Mouse (Mus musculus) megakaryocyte progenitor cell, adult 5-6 weeks (primary cell): Measurements from ENCODE around the gene Adamtsl5. TPM values are rescaled to one million over a fixed set of nuclear protein-coding genes. Genes with fewer than 3 reads are reported as not detected.
"Not testable (repeated sequence)": the region's sequence is repeated elsewhere in the genome, so short reads cannot be mapped to it uniquely, and the experiment has no call there.

Experiments used
- ATAC-seq: replicated peaks from 2 replicates; pipeline ENCODE4 v1.8.0; 2016; ENCODE audit warnings: mild to moderate bottlenecking, moderate TSS enrichment, inconsistent platforms; ENCODE audit not compliant: poor library complexity
- total RNA-seq, 2 experiments: library from RNA; stranded (forward) in 1 of 2; stranded (reverse) in 1 of 2; fragments of 157-497, 149-512 nt in 1 of 2; fragments of 200-1000 nt in 1 of 2; gene quantifications; 2 replicates each; pipeline versions ENCODE4 v1.2.3 to v1.2.4; 2015 to 2017

Adamtsl5 gene
- total RNA-seq, 2 experiments from 2014 or later, result 0.25 to 0.46 TPM

DNA sequence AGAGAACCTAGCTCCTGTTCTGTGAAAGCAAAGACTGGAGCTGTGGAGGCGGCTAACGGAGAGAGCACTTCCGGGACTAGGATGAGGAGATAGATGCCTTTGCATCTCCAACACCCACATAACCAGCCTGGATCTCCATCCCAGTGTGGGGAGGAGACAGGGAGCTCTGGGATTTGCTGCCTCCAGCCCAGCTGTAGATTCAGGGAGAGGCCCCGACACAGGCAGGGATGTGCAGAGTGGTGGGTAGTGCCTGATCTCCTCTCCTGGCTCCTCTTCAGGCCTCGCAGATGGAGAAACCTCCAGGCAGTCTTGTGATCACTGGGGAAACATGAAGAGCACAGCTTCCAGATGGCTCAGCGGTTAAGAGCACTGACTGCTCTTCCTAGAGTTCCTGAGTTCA is 24.5 kb upstream of the Adamtsl5 start:
- no peak for ATAC-seq

DNA sequence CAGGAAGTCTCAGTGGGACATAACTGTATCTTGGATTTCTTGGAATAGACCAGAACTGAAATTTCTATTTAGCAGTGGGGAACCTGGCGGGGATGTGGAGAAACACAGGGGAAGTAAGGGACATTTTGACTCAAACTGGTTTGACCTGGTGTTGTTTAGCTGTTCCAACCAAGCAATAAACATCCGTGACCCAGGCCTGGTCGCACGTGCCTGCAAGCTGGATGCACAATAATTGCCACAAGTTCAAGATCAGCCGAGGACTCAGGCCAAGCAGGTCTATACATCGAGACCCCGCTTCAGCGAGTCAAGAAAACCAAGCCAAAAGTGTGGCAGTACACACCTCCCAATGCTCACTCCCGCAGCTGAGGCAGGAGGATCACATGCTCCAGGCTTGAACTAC is 23.8 kb upstream of the Adamtsl5 start:
- ATAC-seq, result no peak

DNA sequence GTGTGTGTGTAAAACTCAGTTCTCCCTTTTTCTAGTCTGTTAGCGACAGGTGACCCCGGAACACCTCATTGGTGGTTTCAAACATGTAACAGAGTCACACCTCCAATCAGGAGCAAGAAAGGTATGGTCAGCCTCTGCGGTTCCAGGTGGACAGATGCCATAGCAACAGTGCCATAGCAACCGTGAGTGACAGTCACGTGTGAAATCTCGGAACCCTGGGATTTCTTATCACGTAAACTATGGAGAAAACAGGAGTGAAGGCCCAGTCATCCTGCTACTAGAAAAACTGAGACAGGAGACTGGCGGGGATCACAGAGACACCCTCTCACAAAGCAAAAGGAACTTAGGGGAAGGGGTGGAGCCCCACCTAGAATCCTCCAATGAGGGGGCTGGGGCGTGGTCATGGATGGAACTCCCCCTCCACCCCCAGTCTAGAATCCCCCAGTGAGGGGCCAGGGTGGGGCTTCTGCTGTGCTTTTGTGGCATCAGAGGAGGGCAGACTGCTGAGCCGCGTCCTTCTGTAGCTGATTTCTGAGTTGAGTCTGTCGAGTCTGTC is 23.3 kb upstream of the Adamtsl5 start:
- no peak for ATAC-seq

DNA sequence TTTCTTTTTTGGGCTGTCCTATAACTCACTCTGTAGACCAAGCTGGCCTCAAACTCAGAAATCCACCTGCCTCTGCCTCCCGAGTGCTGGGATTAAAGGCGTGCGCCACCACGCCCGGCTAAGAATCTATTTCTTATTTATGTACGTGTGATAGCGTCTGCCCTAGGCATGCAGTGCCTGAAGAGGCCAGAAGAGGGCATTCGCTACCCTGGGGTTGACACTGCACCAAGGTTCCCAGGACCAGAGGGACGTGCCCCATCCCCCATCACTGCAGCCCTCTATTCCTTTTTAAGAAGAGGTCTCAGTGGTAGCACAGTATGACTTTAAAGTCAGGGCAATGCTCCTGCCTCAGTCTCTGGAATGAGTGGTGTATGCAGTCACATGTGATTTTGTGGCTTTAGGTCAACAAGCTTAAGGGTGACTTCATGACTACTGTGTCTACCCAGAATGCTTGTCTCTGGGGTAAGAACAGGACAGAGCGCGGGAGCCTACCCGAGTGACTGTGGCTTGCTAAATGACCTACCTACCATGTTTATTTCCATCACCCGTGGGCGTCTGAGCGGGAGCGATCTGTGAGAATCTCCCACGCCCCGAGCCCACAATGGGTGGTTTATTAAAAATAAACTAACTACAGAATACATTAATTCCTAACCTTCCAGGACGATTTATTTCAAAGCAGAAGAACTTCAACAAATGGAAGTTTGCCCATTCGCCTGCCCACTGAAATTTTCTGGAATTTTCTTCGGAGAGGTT is 22.0 kb upstream of the Adamtsl5 start:
- peak; percentile 42 for ATAC-seq

DNA sequence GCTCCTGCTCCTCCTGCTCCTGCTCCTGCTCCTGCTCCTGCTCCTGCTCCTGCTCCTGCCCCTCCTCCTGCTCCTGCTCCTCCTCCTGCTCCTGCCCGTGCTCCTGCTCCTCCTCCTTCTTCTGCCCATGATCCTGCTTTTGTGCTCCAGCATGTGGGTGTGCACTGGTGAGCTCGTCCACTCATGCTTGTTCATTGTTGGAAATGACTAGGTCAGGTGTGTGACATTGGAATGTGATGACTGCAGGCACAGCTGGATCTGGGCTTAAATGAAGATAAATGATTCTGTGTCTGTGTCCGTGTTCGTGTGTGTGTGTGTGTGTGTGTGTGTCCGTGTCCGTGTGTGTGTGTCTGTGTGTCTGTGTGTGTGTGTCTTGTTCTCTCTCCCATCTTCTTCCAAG is 20.2 kb upstream of the Adamtsl5 start:
- peak; percentile 50 for ATAC-seq

DNA sequence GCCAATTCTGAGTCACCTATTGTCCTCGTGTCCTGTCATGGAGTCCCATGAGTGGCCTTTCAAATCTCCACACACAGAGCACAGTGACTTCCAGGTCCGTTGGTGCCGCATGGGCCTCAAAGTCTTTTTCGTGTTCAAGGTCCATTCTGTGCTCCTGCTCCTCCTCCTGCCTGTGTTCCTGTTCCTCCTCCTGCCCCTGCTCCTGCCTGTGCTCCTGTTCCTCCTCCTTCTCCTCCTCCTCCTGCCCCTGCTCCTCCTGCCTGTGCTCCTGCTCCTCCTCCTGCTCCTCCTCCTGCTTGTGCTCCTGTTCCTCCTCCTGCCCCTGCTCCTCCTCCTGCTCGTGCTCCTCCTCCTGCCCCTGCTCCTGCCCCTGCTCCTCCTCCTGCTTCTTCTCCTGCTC is 19.7 kb upstream of the Adamtsl5 start:
- ATAC-seq, result peak; percentile 47; the same call in 1 of the 2 replicates

DNA sequence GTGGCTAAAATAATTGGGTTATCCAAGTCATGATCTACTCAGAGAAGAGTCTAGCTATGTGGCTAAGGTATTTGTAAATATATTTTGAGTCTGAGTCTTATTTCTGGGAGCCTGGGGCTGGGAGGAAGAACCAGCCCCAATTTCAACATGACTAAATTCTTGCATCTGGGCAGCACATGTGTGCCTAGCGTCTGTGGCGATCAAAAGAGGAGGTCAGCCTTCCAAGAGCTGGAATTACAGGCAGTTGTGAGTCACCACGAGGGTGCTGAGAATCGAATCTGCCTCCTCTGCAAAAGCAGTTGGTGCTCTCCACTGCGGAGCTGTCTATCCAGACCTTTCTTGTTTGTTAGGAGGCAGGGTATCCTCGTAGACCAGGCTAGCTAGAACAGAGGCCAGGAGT is 17.5 kb upstream of the Adamtsl5 start:
- no peak for ATAC-seq

DNA sequence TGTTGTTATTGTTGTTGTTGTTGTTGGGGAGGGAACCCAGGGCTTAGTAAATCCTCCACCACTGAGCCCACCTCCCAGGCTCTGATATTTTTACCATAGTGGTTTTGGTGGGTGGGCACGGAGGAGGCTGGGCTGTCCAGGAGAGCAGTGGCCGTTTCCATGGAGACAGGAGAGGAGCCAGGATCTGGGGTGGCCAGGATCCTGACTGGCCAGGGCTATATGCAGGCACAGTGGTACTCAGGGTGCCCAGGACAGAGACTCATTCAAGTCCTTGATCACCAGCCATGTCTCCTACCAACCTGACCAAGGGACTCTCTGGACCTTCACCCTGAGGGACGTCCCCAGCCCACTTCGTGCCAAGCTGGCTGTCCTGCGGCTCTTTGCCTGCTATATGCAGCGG is 15.5 kb upstream of the Adamtsl5 start:
- no peak for ATAC-seq

DNA sequence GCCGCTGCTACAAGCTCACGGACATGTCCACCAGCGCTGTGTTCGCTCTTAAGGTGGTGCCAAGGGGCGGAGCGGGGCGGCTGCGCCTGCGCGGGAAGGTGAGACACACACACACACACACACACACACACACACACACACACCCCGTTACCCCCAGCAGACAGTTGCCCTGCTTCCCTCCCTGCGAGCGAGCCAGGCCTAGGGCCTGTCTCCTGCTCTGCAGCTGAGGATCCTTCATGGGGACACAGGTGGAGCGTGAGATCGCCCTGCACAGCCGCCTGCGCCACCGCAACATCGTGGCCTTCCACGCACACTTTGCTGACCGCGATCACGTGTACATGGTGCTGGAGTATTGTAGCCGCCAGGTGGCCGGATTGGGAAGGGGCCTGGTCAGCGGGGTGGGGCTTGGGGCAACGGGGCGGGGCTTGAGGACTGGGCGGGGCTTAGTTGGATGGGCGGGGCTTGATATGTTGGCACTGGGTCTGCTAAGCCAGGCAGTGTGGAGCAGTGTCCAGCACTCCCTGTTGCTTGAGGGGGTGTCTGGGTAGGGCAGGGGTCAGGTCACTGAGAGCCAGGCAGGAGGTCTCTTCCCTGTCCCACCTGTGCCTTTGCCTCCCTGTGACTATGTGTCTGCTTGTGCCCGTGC is 9.9 kb upstream of the Adamtsl5 start:
- ATAC-seq, result peak; percentile 32

DNA sequence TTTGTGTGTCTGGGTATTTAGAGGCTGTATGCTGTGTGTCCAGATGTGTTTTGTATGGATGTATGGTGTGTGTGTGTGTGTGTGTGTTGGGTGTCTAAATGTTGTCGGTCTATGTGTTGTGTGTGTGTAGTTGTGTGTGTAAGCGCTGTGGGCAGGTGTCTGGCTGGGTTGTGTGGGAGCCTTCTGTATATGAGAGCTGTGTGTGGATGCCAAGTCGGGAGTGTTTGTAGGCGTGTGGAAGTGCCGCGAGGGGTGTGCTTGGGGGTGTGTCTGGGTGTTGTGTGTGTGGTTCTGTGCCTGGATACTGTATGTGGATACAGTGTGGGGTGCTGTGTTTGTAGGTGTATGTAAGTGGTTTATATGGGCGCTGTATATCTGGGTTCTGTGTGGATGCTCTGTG is 9.1 kb upstream of the Adamtsl5 start:
- no peak for ATAC-seq

DNA sequence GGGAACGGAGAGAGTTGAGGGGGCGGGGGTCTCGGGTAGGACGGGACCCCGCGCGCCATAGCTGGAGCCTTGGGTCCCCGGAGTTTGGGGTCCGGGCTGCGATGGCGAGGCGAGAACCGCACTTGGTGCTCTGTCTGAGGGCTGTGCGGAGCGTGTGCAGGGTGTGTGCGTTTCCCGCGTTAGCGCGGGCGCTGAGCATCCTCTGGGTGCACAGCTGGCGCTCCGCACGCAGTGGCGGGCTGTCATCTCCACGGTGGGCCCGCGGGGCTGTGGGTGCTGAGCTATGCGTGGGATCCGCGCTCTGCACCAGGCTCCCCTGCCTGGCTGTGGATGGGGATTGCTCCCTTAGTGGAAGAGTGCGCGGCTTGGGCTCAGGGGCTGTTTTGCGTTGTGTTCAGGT is 8.5 kb upstream of the Adamtsl5 start:
- no peak for ATAC-seq

DNA sequence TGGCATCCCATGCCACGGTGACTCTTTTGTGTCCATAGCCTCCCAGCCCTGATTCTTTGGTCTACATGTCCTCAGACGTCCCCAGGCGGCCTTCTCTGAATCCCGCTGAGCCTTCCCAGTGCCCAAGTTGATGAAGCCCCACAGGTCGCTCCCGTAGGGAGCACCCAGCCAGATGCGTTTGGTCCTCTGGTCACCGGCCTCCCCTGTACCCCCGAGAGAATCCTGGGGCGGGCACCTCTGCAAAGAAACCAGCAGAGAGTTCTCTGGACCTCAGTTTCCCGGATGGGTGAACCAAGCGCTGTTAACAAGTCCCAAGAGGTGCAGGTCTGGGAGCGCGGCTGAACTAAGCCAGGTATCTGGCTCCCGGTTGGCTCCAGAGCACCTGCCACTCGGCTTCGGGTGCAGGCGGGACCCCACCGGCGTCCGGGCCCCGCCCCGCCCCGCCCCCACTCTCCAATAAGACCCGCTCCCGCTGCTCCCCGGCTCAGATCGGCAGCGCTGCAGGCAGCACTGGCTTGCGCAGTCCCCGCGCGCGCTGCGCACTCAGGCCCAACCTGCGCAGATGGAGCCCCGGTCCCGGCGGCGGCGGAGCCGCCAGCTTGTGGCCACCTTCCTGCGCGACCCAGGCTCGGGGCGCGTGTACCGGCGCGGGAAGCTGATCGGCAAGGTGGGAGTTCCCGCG is 7.9 kb upstream of the Adamtsl5 start, which contains the start of gene Plk5:
Plk5 (plus strand) TSS at position 459 of the 682 bp plus-strand sequence.
- ATAC-seq, result no peak

DNA sequence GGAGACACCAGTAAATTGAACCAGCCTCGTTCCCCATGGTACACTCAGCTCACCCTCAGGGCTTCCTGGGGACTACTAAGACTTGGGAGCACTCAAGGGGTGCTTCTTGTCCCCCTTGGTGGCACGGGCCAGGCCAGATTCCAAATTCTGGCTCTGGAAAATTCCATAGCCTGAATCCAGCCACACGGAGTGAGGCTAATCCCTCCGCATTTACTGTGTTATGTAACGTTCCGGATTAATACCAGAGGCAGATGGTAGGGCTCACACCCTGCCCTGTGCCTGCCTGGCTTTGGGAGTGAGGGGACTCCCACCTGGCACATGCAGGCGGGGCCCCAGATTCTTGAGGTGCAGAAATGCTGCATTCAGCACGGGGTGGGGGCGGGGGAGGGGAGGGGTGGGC is 7.2 kb upstream of the Adamtsl5 start:
- no peak for ATAC-seq

DNA sequence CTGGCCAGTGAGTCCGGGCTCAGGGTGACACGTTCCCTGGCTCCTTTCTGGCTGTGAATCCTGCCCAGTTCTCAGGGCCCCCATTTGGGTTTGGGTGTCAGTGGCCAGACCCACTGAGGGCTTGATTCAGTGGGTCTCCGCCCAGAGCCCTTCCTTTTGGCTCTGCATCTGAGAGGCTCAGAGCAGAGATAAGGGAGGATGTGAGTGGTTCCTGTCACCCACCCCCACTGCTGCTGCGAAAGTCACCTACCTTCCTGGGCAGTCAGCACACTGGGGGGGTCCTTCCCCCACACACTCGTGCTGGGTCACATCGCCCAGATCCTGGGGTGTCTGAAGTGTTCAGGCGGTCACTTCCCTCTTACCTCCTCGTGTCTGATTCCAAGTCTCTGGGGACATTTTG is 4.5 kb upstream of the Adamtsl5 start:
- no peak for ATAC-seq

DNA sequence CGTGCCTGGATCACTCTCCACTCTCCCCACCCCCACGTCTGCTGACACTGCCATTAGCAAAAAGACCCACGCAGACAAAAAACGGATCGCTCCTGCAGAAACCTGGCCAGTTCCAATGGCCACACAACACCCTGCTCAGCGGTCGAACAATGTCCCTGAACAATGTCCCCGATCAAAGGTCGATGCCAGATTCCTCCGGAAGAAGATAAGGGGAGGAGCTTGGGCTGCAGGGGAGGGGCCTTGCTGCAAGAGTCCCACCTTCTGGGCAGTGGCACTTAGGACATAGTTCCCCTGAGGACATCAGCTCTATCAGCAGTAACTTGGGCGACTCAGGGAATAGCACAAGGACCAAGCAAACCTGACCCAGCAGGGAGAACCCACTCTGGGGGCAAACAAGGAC is 3.7 kb upstream of the Adamtsl5 start:
- no peak for ATAC-seq

DNA sequence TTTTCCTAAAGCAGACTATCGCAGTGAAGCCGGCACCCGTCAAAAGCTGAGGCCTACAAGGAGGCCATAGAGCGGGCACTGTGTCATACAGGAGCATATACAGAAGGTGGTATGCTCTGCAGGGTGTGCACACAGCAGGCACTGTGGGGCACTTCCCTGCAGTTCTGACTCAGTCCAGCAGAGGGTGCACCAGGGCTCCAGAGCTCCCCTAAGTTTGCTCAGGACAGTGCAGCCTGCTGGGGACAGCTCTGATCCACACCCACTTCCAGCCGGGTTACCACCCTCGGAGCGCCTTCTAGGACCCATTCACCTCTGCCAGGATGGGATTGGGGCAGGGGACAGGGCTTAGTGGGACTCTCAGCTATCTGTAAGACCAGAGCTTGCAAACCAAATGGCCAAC is 2.1 kb upstream of the Adamtsl5 start:
- peak; percentile 92 for ATAC-seq

DNA sequence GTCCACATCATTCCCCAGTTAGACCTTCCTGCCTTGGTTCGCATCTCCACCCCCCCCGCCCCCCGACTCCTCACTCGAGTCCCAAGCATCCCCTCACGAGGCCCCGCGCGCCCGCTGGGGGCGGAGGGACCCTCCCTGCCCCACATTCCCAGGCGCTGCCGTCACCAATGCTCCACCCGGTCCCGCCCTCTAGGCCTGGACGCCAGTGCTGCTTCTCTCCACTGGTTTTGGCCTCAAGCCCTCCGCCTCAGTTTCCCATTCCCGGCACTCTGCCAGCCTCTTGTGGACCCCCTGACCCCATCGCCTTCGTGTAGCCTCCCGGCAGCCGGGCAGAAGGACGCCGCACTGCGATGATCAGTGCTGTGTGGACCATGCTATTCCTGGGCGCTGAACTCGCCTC is 769 bp upstream of the Adamtsl5 start:
- no peak for ATAC-seq

DNA sequence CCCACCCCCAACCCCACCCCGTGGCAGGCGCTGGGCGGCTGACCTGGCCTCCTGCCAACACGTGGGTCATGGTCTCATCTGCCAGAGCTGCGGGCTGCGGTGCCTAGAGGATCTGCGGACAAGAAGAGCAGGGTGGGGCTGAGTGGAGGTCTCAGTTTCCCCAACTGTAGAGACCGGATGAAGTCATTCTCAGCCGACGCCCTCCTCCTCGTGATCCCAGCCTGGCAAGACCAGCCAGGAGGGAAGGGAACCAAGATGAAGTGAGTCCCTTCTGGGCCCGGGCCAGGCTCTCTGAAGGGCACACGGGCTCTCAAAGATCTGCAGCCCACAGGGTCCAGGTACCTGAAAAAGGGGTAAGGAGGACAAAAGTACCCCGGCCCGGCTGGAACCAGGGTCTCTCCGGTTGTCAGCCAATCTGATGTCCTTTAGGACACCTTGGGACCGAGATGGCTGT is 671 bp downstream of the Adamtsl5 start:
- ATAC-seq, result no peak

DNA sequence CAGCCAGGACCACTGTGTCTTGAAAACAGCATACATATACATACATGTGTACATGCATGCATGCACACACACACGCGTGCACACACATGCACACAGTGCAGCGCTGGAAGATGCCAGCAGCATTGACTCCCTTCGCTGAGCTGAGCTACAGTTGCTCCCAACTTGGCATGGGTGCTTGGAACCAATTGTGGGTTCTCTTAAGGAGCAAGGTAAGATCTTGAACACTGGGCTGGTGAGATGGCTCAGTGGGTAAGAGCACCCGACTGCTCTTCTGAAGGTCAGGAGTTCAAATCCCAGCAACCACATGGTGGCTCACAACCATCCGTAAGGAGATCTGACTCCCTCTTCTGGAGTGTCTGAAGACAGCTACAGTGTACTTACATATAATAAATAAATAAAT is 2.3 kb downstream of the Adamtsl5 start:
- ATAC-seq, result not testable (repeated sequence)

DNA sequence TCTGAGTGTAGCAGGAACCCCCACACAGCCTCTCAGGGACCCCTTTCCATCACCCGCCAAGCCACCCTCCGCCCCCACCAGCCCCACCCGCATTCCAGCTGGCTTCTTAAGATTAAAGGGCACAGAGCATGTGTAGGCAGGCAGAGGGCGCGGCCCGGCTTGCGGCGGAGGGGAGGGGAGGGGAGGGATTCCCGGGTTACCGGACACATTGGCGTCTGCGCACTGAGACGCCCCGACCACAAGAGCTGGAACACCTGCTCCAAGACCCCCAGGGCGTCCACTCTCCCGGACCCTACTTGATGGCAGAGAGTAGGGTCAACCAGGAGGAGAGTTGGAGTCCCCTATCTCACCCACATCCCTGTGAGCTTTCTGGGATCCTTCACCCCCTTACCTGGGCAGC is 3.1 kb downstream of the Adamtsl5 start:
- ATAC-seq, result no peak

DNA sequence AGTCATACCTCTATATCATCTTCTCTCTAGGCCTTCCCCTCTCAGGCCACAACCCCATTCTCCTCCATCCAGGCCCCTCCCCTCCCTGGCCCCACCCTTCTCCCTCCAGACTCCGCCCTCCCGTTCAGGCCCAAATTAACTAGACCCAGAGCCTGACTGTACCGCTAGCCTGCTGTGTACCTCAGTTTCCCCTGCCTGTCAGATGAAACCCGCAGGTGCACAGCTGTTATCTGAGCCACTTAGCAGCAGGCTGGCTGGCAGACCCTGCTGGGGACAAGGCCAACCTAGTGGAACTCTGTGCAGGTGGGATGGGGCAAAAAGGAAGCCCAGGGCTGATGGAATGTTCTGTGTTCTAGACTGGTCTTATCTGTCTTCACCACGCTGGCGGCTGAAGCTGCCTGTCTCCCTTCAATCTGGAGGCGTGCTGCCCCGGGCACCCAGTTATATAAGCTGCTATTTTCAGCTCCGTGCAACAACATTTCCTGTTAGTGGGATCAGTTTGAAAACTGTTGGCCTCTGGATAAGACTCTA is 4.0 kb downstream of the Adamtsl5 start:
- ATAC-seq, result peak; percentile 47
